Mouse (Mus musculus) liver, embryonic 16.5 days (tissue): Measurements from ENCODE around the gene Rerg. TPM values are rescaled to one million over a fixed set of nuclear protein-coding genes. Genes with fewer than 3 reads are reported as not detected.
"Not testable (repeated sequence)": the region's sequence is repeated elsewhere in the genome, so short reads cannot be mapped to it uniquely, and the experiment has no call there.

Experiments
- ATAC-seq: fragments of 200-750 bp; cut with Nextera tagmentation; 2 replicates; pipeline ENCODE4 v1.8.0; 2017; ENCODE audit warnings: low read depth, mild to moderate bottlenecking, moderate number of reproducible peaks, moderate library complexity
- H3K27ac ChIP-seq: fragments of 300-500 bp; sonication (generic); 2 replicates; pipeline ENCODE4 v1.5.1; 2014; ENCODE audit warnings: mild to moderate bottlenecking, low read length
- H3K27me3 ChIP-seq: fragments of 300-500 bp; sonication (generic); 2 replicates; pipeline ENCODE4 v1.6.1; 2014; ENCODE audit warnings: low read depth, low read length, mixed read lengths; ENCODE audit not compliant: control insufficient read depth, insufficient read depth
- H3K36me3 ChIP-seq: fragments of 300-500 bp; sonication (generic); 2 replicates; pipeline ENCODE4 v1.6.1; 2014; ENCODE audit warnings: mild to moderate bottlenecking; ENCODE audit not compliant: control insufficient read depth, insufficient read depth
- H3K4me1 ChIP-seq: fragments of 300-500 bp; sonication (generic); 2 replicates; pipeline ENCODE4 v1.6.1; 2014; ENCODE audit warnings: low read depth, low read length, mixed read lengths; ENCODE audit not compliant: control insufficient read depth
- H3K4me2 ChIP-seq: fragments of 300-500 bp; sonication (generic); 2 replicates; pipeline ENCODE4 v1.6.1; 2014; ENCODE audit warnings: low read depth, low read length, mixed read lengths
- H3K4me3 ChIP-seq: fragments of 300-500 bp; sonication (generic); 2 replicates; pipeline ENCODE4 v1.5.1; 2014; ENCODE audit warnings: low read depth, mild to moderate bottlenecking, low read length
- H3K9ac ChIP-seq: fragments of 300-500 bp; sonication (generic); 2 replicates; pipeline ENCODE4 v1.6.1; 2014; ENCODE audit warnings: low read depth, low read length
- H3K9me3 ChIP-seq: fragments of 300-500 bp; sonication (generic); replicated peaks from 2 replicates; pipeline ENCODE4 v1.6.1; 2016; ENCODE audit warnings: low read length; ENCODE audit not compliant: control insufficient read depth
- WGBS: fragments of 180-500 bp; shearing (Covaris S2); extraction: QIAGEN DNeasy Blood & Tissue Kit; methylation state at CpG from one replicate; pipeline ENCODE4 v1.1.7; 2014; ENCODE audit not compliant: insufficient replicate concordance; 5-methylcytosine and 5-hydroxymethylcytosine counted together
- polyA plus RNA-seq: library from polyadenylated mRNA; unstranded; fragments of >200 nt; fragmentation: Nextera tagmentation; extraction: Ambion mirVana; gene quantifications from 2 replicates; pipeline ENCODE4 v1.2.1, GENCODE M21; 2015

Gene Rerg
- polyA plus RNA-seq, 1 experiment from 2014 or later: 2.4 TPM

- not testable (repeated sequence) for ATAC-seq, H3K4me3 ChIP-seq, H3K9ac ChIP-seq, H3K27ac ChIP-seq, H3K36me3 ChIP-seq, H3K9me3 ChIP-seq, H3K4me1 ChIP-seq, H3K27me3 ChIP-seq, H3K4me2 ChIP-seq
- WGBS: 69% methylated on average over 8 of the region's 8 CpGs
Observed at GRCm38 (mm10) chr6:137035611-137036395, 134.5 kb downstream of the Rerg start.

- no peak overlapping the region for H3K4me3 ChIP-seq
- H3K4me2 ChIP-seq: no peak overlapping the region
- H3K9me3 ChIP-seq: no peaks in the 10 kb centered on the region
- no peaks in the 10 kb centered on the region for H3K36me3 ChIP-seq
- H3K27ac ChIP-seq: no peak overlapping the region
- WGBS: 66% methylated on average over 6 of the region's 6 CpGs
- ATAC-seq: no peak
- no peak overlapping the region for H3K9ac ChIP-seq
- no peaks in the 10 kb centered on the region for H3K4me1 ChIP-seq
- H3K27me3 ChIP-seq: no peaks in the 10 kb centered on the region
Observed at GRCm38 (mm10) chr6:137030611-137031097, 139.6 kb downstream of the Rerg start.

- Histone ChIP-seq H3K36me3 (no peaks in the 10 kb centered on the region), H3K9ac (no peak overlapping the region), H3K27ac (no peak overlapping the region), H3K4me3 (no peak overlapping the region), H3K27me3 (no peaks in the 10 kb centered on the region), H3K9me3 (no peaks in the 10 kb centered on the region), H3K4me2 (no peak overlapping the region), H3K4me1 (no peaks in the 10 kb centered on the region)
- WGBS: 61% methylated on average over 7 of the region's 7 CpGs
- ATAC-seq: no peak
Observed at GRCm38 (mm10) chr6:137029931-137030610, 140.2 kb downstream of the Rerg start.

- H3K27ac ChIP-seq: no peak overlapping the region
- no peak overlapping the region for H3K4me2 ChIP-seq
- WGBS: 60% methylated on average over 5 of the region's 5 CpGs
- H3K4me1 ChIP-seq: no peaks in the 10 kb centered on the region
- no peak for ATAC-seq
- H3K9ac ChIP-seq: no peak overlapping the region
- no peaks in the 10 kb centered on the region for H3K9me3 ChIP-seq
- H3K4me3 ChIP-seq: no peak overlapping the region
- no peaks in the 10 kb centered on the region for H3K36me3 ChIP-seq
- H3K27me3 ChIP-seq: no peaks in the 10 kb centered on the region
Observed at GRCm38 (mm10) chr6:137025461-137025860, 144.8 kb downstream of the Rerg start.

- H3K4me2 ChIP-seq: no peak overlapping the region
- no peak overlapping the region for H3K27ac ChIP-seq
- no peak overlapping the region for H3K9ac ChIP-seq
- ATAC-seq: no peak
- no peaks in the 10 kb centered on the region for H3K4me1 ChIP-seq
- no peaks in the 10 kb centered on the region for H3K27me3 ChIP-seq
- no peaks in the 10 kb centered on the region for H3K9me3 ChIP-seq
- no peaks in the 10 kb centered on the region for H3K36me3 ChIP-seq
- 43% methylated on average over 2 of the region's 2 CpGs for WGBS
- H3K4me3 ChIP-seq: no peak overlapping the region
Observed at GRCm38 (mm10) chr6:137024541-137024940, 145.8 kb downstream of the Rerg start.

- Histone ChIP-seq H3K27me3 (no peaks in the 10 kb centered on the region), H3K4me3 (no peak overlapping the region), H3K36me3 (no peaks in the 10 kb centered on the region), H3K9ac (no peak overlapping the region), H3K9me3 (no peaks in the 10 kb centered on the region), H3K27ac (no peak overlapping the region), H3K4me1 (no peaks in the 10 kb centered on the region), H3K4me2 (no peak overlapping the region)
- no peak for ATAC-seq
- 62% methylated on average over 7 of the region's 7 CpGs for WGBS
Observed at GRCm38 (mm10) chr6:137017216-137017973, 152.9 kb downstream of the Rerg start.

- H3K4me2 ChIP-seq: no peak overlapping the region
- H3K9me3 ChIP-seq: no peaks in the 10 kb centered on the region
- no peak for ATAC-seq
- WGBS: 58% methylated on average over 6 of the region's 6 CpGs
- no peaks in the 10 kb centered on the region for H3K27me3 ChIP-seq
- no peaks in the 10 kb centered on the region for H3K4me1 ChIP-seq
- H3K9ac ChIP-seq: no peak overlapping the region
- no peak overlapping the region for H3K4me3 ChIP-seq
- H3K36me3 ChIP-seq: no peaks in the 10 kb centered on the region
- no peak overlapping the region for H3K27ac ChIP-seq
Observed at GRCm38 (mm10) chr6:137014346-137014745, 156.0 kb downstream of the Rerg start.

- WGBS: 41% methylated on average over 5 of the region's 5 CpGs
Observed at GRCm38 (mm10) chr6:137011187-137011586, 159.1 kb downstream of the Rerg start.

More at GRCm38 (mm10) chr6:137011187-137011586, 159.1 kb downstream of the Rerg start:
- Histone ChIP-seq H3K9me3 (no peaks in the 10 kb centered on the region), H3K4me1 (no peaks in the 10 kb centered on the region), H3K9ac (no peak overlapping the region), H3K36me3 (no peaks in the 10 kb centered on the region), H3K27me3 (no peaks in the 10 kb centered on the region), H3K4me2 (no peak overlapping the region), H3K27ac (no peak overlapping the region), H3K4me3 (no peak overlapping the region)
- ATAC-seq: no peak
